Mouse (Mus musculus): ENCODE measurements at regions not wholly inside any gene's neighbourhood (a gene's known extent, or its start where the extent isn't known, plus 50 kb on each side); places are given as distances from the start of the nearest gene placed in this dataset.

DNA sequence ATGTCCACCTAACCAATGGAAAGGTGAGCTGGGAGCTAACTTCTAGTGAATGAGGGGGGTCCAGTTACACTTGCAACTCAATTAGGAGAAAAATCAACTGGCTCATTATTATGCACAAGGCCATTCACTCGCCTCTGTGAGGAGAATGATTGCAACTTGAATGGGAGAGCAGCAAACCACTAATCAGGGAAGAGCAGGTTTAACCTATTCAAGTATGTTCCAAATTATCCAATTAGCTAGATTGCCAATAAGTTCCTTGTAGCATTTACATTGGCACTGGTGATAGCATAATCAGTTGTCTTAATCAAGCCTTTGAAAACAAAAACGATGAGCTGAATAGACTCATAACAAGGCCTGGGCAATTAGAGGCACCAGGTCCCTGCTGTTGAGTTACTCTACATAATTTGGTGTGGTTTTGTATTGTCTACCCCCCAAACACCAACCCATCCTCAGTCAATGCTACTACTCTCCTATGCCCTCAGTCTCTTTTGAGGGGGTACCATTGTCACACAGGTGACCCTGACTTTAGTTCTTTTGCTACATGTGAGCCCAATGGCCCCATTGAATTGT is 217.6 kb upstream of the Etaa1 start:
- no peak for DNase-seq
- TF ChIP-seq POLR2A (IDR thresholded peaks at IDR 0.05; ENCODE audit: borderline replicate concordance, insufficient read depth, low read length) (no peak), CTCF (IDR thresholded peaks at IDR 0.05; ENCODE audit: borderline replicate concordance, insufficient read depth, low read depth, low read length) (no peak)
- Histone ChIP-seq H3K4me1 (ENCODE audit: control insufficient read depth, insufficient read depth, low read length) (no peaks in the 10 kb centered on the region), H3K4me3 (replicated peaks; ENCODE audit: insufficient read depth, low read depth, low read length) (no peak overlapping the region), H3K27ac (ENCODE audit: insufficient read depth, low read length) (no peak overlapping the region), H3K27me3 (ENCODE audit: control insufficient read depth, insufficient read depth, low read length) (no peaks in the 10 kb centered on the region)
- WGBS = 71% methylated on average over 2 of the region's 2 CpGs

- no peak for DNase-seq
- H3K27me3 ChIP-seq (ENCODE audit: control insufficient read depth, insufficient read depth, low read length) = no peaks in the 10 kb centered on the region
- no peak overlapping the region for H3K27ac ChIP-seq (ENCODE audit: insufficient read depth, low read length)
- TF ChIP-seq CTCF (IDR thresholded peaks at IDR 0.05; ENCODE audit: borderline replicate concordance, insufficient read depth, low read depth, low read length) = no peak
- TF ChIP-seq POLR2A (IDR thresholded peaks at IDR 0.05; ENCODE audit: borderline replicate concordance, insufficient read depth, low read length) = no peak
- no peaks in the 10 kb centered on the region for H3K4me1 ChIP-seq (ENCODE audit: control insufficient read depth, insufficient read depth, low read length)
- 83% methylated on average over 4 of the region's 4 CpGs for WGBS
- H3K4me3 ChIP-seq (replicated peaks; ENCODE audit: insufficient read depth, low read depth, low read length) = no peak overlapping the region
Observed at GRCm38 (mm10) chr11:18165609-18166347, 212.1 kb upstream of the Etaa1 start.

DNA sequence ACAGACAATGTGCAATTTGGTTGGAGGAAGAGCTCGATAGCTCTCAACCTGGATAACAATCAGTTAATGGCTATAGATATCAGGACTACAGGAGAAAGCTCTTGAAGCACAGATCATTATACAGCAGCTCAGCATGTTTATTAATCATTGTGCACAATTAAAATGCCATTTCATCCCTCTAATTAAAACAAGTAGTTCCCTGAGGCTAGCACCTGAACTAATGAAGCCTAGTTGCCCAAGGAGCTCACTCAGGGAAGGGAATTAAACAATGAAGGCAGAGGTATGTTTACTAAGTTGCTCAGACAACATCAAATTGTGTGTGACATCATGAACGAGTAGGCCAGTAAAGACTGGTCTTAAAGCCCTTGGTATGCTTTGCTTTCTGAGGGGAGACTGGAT is 210.3 kb upstream of the Etaa1 start:
- H3K4me1 ChIP-seq (ENCODE audit: control insufficient read depth, insufficient read depth, low read length) = no peaks in the 10 kb centered on the region
- no peak overlapping the region for H3K27ac ChIP-seq (ENCODE audit: insufficient read depth, low read length)
- H3K27me3 ChIP-seq (ENCODE audit: control insufficient read depth, insufficient read depth, low read length) = no peaks in the 10 kb centered on the region
- TF ChIP-seq POLR2A (IDR thresholded peaks at IDR 0.05; ENCODE audit: borderline replicate concordance, insufficient read depth, low read length) (no peak), CTCF (IDR thresholded peaks at IDR 0.05; ENCODE audit: borderline replicate concordance, insufficient read depth, low read depth, low read length) (no peak)
- no peak for DNase-seq
- H3K4me3 ChIP-seq (replicated peaks; ENCODE audit: insufficient read depth, low read depth, low read length) = no peak overlapping the region
- 88% methylated on average over 2 of the region's 2 CpGs for WGBS

GRCm38 (mm10) chr11:18163156-18164024 is 209.7 kb upstream of the Etaa1 start:
- Histone ChIP-seq H3K27ac (ENCODE audit: insufficient read depth, low read length) (no peak overlapping the region), H3K4me1 (ENCODE audit: control insufficient read depth, insufficient read depth, low read length) (no peaks in the 10 kb centered on the region), H3K27me3 (ENCODE audit: control insufficient read depth, insufficient read depth, low read length) (no peaks in the 10 kb centered on the region), H3K4me3 (replicated peaks; ENCODE audit: insufficient read depth, low read depth, low read length) (no peak overlapping the region)
- 81% methylated on average over 5 of the region's 5 CpGs for WGBS
- DNase-seq = no peak
- TF ChIP-seq CTCF (IDR thresholded peaks at IDR 0.05; ENCODE audit: borderline replicate concordance, insufficient read depth, low read depth, low read length) = no peak
- TF ChIP-seq POLR2A (IDR thresholded peaks at IDR 0.05; ENCODE audit: borderline replicate concordance, insufficient read depth, low read length) = no peak

DNA sequence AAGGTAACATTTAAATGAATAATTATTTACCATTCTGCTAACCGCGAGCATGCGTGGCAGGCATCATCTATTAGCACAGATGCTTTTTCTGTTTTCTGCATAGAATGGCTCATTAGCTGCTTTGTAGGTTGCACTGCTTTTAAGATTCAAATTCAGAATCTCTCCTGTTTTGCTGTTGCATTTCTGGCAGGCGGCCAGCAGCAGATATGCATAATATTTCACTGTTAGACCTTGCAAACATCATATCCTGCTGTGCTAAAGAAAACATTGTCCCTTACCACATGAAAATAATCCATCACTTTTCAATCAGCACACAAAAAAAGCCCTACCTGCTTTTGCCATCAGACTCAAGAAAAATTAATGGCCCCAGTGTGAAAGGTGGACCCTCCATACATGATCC is 202.8 kb upstream of the Etaa1 start:
- H3K4me3 ChIP-seq (replicated peaks; ENCODE audit: insufficient read depth, low read depth, low read length) = no peak overlapping the region
- no peak for DNase-seq
- WGBS = 71% methylated on average over 4 of the region's 4 CpGs
- no peak overlapping the region for H3K27ac ChIP-seq (ENCODE audit: insufficient read depth, low read length)
- TF ChIP-seq CTCF (IDR thresholded peaks at IDR 0.05; ENCODE audit: borderline replicate concordance, insufficient read depth, low read depth, low read length) (no peak), POLR2A (IDR thresholded peaks at IDR 0.05; ENCODE audit: borderline replicate concordance, insufficient read depth, low read length) (no peak)
- H3K27me3 ChIP-seq (ENCODE audit: control insufficient read depth, insufficient read depth, low read length) = no peaks in the 10 kb centered on the region
- no peaks in the 10 kb centered on the region for H3K4me1 ChIP-seq (ENCODE audit: control insufficient read depth, insufficient read depth, low read length)

DNA sequence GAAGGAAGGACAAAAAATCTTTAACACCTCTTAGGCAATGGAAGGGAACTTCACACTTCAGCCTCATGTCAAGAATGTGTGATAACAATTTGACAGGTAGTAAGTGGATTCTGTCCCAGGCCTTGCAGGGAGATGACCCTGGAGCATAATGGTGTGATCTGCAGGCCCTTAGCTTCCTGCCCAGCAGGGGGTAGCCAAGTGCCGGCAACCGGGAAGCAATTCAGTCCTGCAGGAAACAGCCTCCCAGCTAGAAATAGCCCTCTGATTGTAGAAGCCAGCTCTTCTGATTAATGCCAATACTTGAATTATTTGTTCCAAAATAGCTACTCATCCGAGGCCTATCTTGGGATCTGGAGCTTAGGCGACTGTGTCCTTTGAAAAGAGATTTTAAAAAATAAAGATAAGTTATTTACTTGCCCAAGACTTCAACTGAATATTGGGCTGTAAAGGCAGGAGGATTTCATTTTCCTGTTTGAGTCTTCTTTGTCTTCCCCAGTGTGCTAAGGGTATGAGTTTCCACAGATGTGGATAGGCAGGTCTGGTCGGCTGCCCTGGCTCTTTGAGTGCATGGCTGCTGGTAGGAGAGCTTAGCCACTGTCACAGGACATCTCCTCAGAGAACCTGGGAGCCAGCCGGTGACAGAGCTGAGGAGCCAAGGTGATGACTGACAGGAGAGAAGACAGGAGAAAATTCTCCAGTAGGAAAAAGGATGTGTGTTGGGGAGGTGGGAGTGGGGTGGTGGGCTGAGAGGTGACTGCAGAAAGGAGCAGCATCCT is 198.3 kb upstream of the Etaa1 start:
- TF ChIP-seq CTCF (IDR thresholded peaks at IDR 0.05; ENCODE audit: borderline replicate concordance, insufficient read depth, low read depth, low read length) (no peak), POLR2A (IDR thresholded peaks at IDR 0.05; ENCODE audit: borderline replicate concordance, insufficient read depth, low read length) (no peak)
- no peak overlapping the region for H3K27ac ChIP-seq (ENCODE audit: insufficient read depth, low read length)
- 16% methylated on average over 6 of the region's 6 CpGs for WGBS

GRCm38 (mm10) chr11:18151369-18151768 is 197.7 kb upstream of the Etaa1 start:
- no peak overlapping the region for H3K27ac ChIP-seq (ENCODE audit: insufficient read depth, low read length)
- H3K27me3 ChIP-seq (ENCODE audit: control insufficient read depth, insufficient read depth, low read length) = no peaks in the 10 kb centered on the region
- 71% methylated on average over 4 of the region's 4 CpGs for WGBS
- TF ChIP-seq CTCF (IDR thresholded peaks at IDR 0.05; ENCODE audit: borderline replicate concordance, insufficient read depth, low read depth, low read length) (no peak), POLR2A (IDR thresholded peaks at IDR 0.05; ENCODE audit: borderline replicate concordance, insufficient read depth, low read length) (no peak)
- no peaks in the 10 kb centered on the region for H3K4me1 ChIP-seq (ENCODE audit: control insufficient read depth, insufficient read depth, low read length)
- DNase-seq = no peak
- no peak overlapping the region for H3K4me3 ChIP-seq (replicated peaks; ENCODE audit: insufficient read depth, low read depth, low read length)

More for the DNA sequence above, 198.3 kb upstream of the Etaa1 start:
- no peaks in the 10 kb centered on the region for H3K27me3 ChIP-seq (ENCODE audit: control insufficient read depth, insufficient read depth, low read length)
- DNase-seq = peak; percentile 15 to 33
- H3K4me1 ChIP-seq (ENCODE audit: control insufficient read depth, insufficient read depth, low read length) = no peaks in the 10 kb centered on the region
- no peak overlapping the region for H3K4me3 ChIP-seq (replicated peaks; ENCODE audit: insufficient read depth, low read depth, low read length)

All from cerebellum, adult 2 months (tissue).